Comparison of ENCODE assay signal across 8 mouse cellular contexts in genomic region chr9:85588077-85588476, GRCm38 (mm10).
DNase-seq lines count a peak whose midpoint lies in the region; ATAC-seq and TF ChIP-seq lines count a peak whose summit lies in the region.
"Had no signal": no experiment of that assay in that cellular context is flagged by ENCODE, and none has a peak within 500 bp of the region (broad histone marks: within the 10 kb centered on the region; RNA-seq: fewer than 3 reads in every experiment).

No protein-coding gene starts in this region.

- intact Hi-C loops in heart, postnatal 36 days (cut with DNase I) = loop anchor here (5.0 to 10.0 kb wide), 3 partner anchors 261 to 1623 kb away; partner anchors contain the start of gene Tent5a

- H3K9ac ChIP-seq in neural tube, embryonic 15.5 days (replicated peaks) = no peak overlapping the region
- no peak overlapping the region for H3K9ac ChIP-seq in limb, embryonic 14.5 days (ENCODE audit: low read depth, low read length, severe bottlenecking)
- H3K9ac ChIP-seq in neural tube, embryonic 12.5 days = no peak overlapping the region

- H3K36me3 ChIP-seq in neural tube, embryonic 15.5 days = no peaks in the 10 kb centered on the region
- no peaks in the 10 kb centered on the region for H3K36me3 ChIP-seq in limb, embryonic 14.5 days (ENCODE audit: control insufficient read depth, insufficient read depth, low read length)
- no peaks in the 10 kb centered on the region for H3K36me3 ChIP-seq in neural tube, embryonic 12.5 days

- no peaks in the 10 kb centered on the region for H3K27me3 ChIP-seq in neural tube, embryonic 15.5 days (replicated peaks)
- H3K27me3 ChIP-seq in limb, embryonic 14.5 days (ENCODE audit: control insufficient read depth, insufficient read depth, low read length) = no peaks in the 10 kb centered on the region
- no peaks in the 10 kb centered on the region for H3K27me3 ChIP-seq in neural tube, embryonic 12.5 days (replicated peaks)

- no peak for TF ChIP-seq POLR2A in limb, embryonic 14.5 days (IDR thresholded peaks at IDR 0.05; ENCODE audit: borderline replicate concordance, extremely low read depth, insufficient read depth, insufficient read length)

- H3K9me3 ChIP-seq in neural tube, embryonic 15.5 days (replicated peaks) = peaks cover 5% of the 10 kb centered on the region
- H3K9me3 ChIP-seq in limb, embryonic 14.5 days (ENCODE audit: control insufficient read depth, low read length) = peaks cover 5% of the 10 kb centered on the region; the same call in 1 of the 2 replicates
- no peaks in the 10 kb centered on the region for H3K9me3 ChIP-seq in neural tube, embryonic 12.5 days

- no peaks in the 10 kb centered on the region for H3K4me1 ChIP-seq in neural tube, embryonic 15.5 days
- H3K4me1 ChIP-seq in limb, embryonic 14.5 days (ENCODE audit: control insufficient read depth, insufficient read depth, low read length) = 0 out of 2 replicates have a peak, but pooled peaks cover under 1% of the 10 kb centered on the region
- H3K4me1 ChIP-seq in neural tube, embryonic 12.5 days = no peaks in the 10 kb centered on the region

- DNase-seq in neural tube, embryonic 10.5 days (ENCODE audit: extremely low spot score, low spot score) = peak; percentile 22
- peak; percentile 49 for DNase-seq in MN1 (ENCODE audit: low spot score)
- peak; percentile 34 to 70 for DNase-seq in adrenal gland, postnatal 36 days
- peak; percentile 23 to 35 for DNase-seq in heart, postnatal 36 days
- DNase-seq in limb, embryonic 14.5 days (ENCODE audit: low spot score) = peak; percentile 59

- WGBS in neural tube, embryonic 15.5 days = 45% methylated on average over 2 of the region's 2 CpGs
- WGBS in limb, embryonic 14.5 days = 59% methylated on average over 2 of the region's 2 CpGs
- WGBS in neural tube, embryonic 12.5 days = 48% methylated on average over 2 of the region's 2 CpGs

- no peak overlapping the region for H3K4me2 ChIP-seq in neural tube, embryonic 15.5 days
- no peak overlapping the region for H3K4me2 ChIP-seq in limb, embryonic 14.5 days (replicated peaks; ENCODE audit: low read depth, low read length, severe bottlenecking)
- H3K4me2 ChIP-seq in neural tube, embryonic 12.5 days (replicated peaks) = no peak overlapping the region

- H3K27ac ChIP-seq in neural tube, embryonic 15.5 days (replicated peaks) = no peak overlapping the region
- H3K27ac ChIP-seq in limb, embryonic 14.5 days (replicated peaks; ENCODE audit: low read depth, low read length) = no peak overlapping the region
- H3K27ac ChIP-seq in neural tube, embryonic 12.5 days = no peak overlapping the region
- H3K27ac ChIP-seq: macrophage had no signal

- ATAC-seq in neural tube, embryonic 15.5 days (ENCODE audit: low FRiP score) = no peak
- ATAC-seq in limb, embryonic 14.5 days (ENCODE audit: low FRiP score, low read depth) = no peak
- peak; percentile 44; the same call in 1 of the 2 replicates for ATAC-seq in neural tube, embryonic 12.5 days (ENCODE audit: low FRiP score, low read depth)

- no peak overlapping the region for H3K4me3 ChIP-seq in neural tube, embryonic 15.5 days (replicated peaks)
- no peak overlapping the region for H3K4me3 ChIP-seq in limb, embryonic 14.5 days (replicated peaks; ENCODE audit: low read length)
- no peak overlapping the region for H3K4me3 ChIP-seq in neural tube, embryonic 12.5 days
